In the genomic region with DNA sequence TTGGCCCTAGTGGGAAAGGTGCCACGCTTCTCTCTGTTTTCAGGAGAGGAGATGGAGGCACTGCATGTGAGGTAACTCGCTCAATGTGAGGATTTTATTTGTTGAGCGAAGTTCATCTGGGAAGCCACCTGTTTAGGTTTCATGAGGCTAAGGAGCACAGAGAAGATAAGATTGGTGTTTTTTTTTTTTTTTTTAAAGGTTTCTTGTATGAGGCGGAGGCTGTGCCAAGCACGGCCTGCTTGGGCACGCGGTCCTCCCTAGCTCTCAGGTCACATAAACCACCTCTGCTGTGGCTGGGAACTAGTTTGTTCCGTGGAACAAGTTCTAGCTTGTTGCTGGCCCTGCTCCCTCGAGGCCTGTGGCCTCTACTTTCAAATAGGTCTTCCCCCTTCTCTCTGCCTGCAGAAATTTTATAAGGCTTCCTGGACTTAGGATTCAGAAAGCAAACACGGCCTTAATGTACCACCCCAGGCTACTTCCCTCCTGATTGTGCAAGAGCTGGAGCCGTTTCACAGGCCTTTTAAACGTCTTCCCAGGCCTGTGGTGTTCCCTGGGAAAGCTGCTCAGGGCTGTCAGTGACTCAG, we compare ENCODE assay signal across 9 mouse cellular contexts. TPM values are rescaled to one million over a fixed set of nuclear protein-coding genes. Genes with fewer than 3 reads are reported as not detected.
DNase-seq lines count a peak whose midpoint lies in the region; ATAC-seq and TF ChIP-seq lines count a peak whose summit lies in the region.
"Had no signal": no experiment of that assay in that cellular context is flagged by ENCODE, and none has a peak within 500 bp of the region (broad histone marks: within the 10 kb centered on the region; RNA-seq: fewer than 3 reads in every experiment).

No protein-coding gene starts in this region.

- intact Hi-C loops in left cerebral cortex, postnatal 36 days (cut with DNase I), result no loop called here

- peak; percentile 20 for DNase-seq in thymus, adult 2 months
- DNase-seq in thymus, adult 18-20 months, result no peak
- DNase-seq in gonadal fat pad, adult 2 months (ENCODE audit: low read depth), result peak; percentile 99
- peak; percentile 59 for DNase-seq in yolk sac, embryonic 10.5 days (ENCODE audit: low spot score)
- no peak for DNase-seq in left cerebral cortex, postnatal 36 days (ENCODE audit: low spot score in 2 of 2)
- DNase-seq in cerebellum, postnatal 25 days, result no peak
- DNase-seq: adrenal gland, postnatal 36 days had no signal

- TF ChIP-seq CTCF in thymus, adult 2 months (IDR thresholded peaks at IDR 0.05; ENCODE audit: borderline replicate concordance, control insufficient read depth, extremely low read depth, insufficient read depth, low read length, poor library complexity), result no peak

- H3K4me2 ChIP-seq in liver, embryonic 12.5 days, result no peak overlapping the region
- H3K4me2 ChIP-seq: neural tube, embryonic 13.5 days had no signal

- no peak for TF ChIP-seq POLR2A in thymus, adult 2 months (IDR thresholded peaks at IDR 0.05; ENCODE audit: control insufficient read depth, extremely low read depth, insufficient read depth, low read length, poor library complexity)

- no peak overlapping the region for H3K9ac ChIP-seq in liver, embryonic 12.5 days
- H3K9ac ChIP-seq: neural tube, embryonic 13.5 days had no signal

- WGBS in thymus, adult 2 months, result 46% methylated on average over 12 of the region's 12 CpGs
- WGBS in liver, embryonic 12.5 days (ENCODE audit: insufficient replicate concordance), result 51% methylated on average over 12 of the region's 12 CpGs

- no peaks in the 10 kb centered on the region for H3K36me3 ChIP-seq in thymus, adult 2 months (ENCODE audit: control insufficient read depth, insufficient read depth, low read length)
- H3K36me3 ChIP-seq in liver, embryonic 12.5 days, result no peaks in the 10 kb centered on the region
- H3K36me3 ChIP-seq: neural tube, embryonic 13.5 days had no signal

- H3K4me1 ChIP-seq in thymus, adult 2 months (replicated peaks; ENCODE audit: control insufficient read depth, insufficient read depth, low read length), result peaks cover 65% of the 10 kb centered on the region
- peaks cover 65% of the 10 kb centered on the region for H3K4me1 ChIP-seq in liver, embryonic 12.5 days

- peak; percentile 52 for ATAC-seq in liver, embryonic 12.5 days

- H3K4me3 ChIP-seq in thymus, adult 2 months (ENCODE audit: control insufficient read depth, insufficient read depth, low read length), result no peak overlapping the region
- H3K4me3 ChIP-seq in liver, embryonic 12.5 days, result no peak overlapping the region
- H3K4me3 ChIP-seq: neural tube, embryonic 13.5 days had no signal

- H3K27ac ChIP-seq in thymus, adult 2 months (ENCODE audit: control insufficient read depth, insufficient read depth, low read length), result peak overlapping the region; percentile 96
- H3K27ac ChIP-seq in liver, embryonic 12.5 days, result peak overlapping the region; percentile 79
- H3K27ac ChIP-seq: neural tube, embryonic 13.5 days had no signal

- H3K9me3 ChIP-seq in liver, embryonic 12.5 days (replicated peaks), result no peaks in the 10 kb centered on the region
- H3K9me3 ChIP-seq: neural tube, embryonic 13.5 days had no signal

- H3K27me3 ChIP-seq in thymus, adult 2 months (ENCODE audit: control insufficient read depth, insufficient read depth, low read length), result no peaks in the 10 kb centered on the region
- no peaks in the 10 kb centered on the region for H3K27me3 ChIP-seq in liver, embryonic 12.5 days (replicated peaks)
- H3K27me3 ChIP-seq: neural tube, embryonic 13.5 days had no signal

RNA-seq across cellular contexts. Expression of gene Pdcd4, which starts 2.6 kb away (rescaled TPM):
- 18.2 and 19.6 TPM in 2 replicates for polyA plus RNA-seq in thymus, adult 2 months (2012; rRNA removed)
- 12.4 and 21.3 TPM in 2 replicates for polyA plus RNA-seq in gonadal fat pad, adult 2 months (2012; rRNA removed)
- polyA plus RNA-seq in liver, embryonic 12.5 days (2016; fragmentation: Nextera tagmentation; extraction: Ambion mirVana), result 24.2 and 24.4 TPM in 2 replicates
- total RNA-seq in left cerebral cortex, postnatal 36 days (2021), result 100 to 1,000 TPM in 1 of 2 experiments, 10 to 100 TPM in 1; 98.6 to 113 TPM

RNA-seq across cellular contexts. Expression of gene Shoc2, which starts 49.5 kb away (rescaled TPM):
- polyA plus RNA-seq in thymus, adult 2 months (2012; rRNA removed), result 14.9 and 18.6 TPM in 2 replicates
- polyA plus RNA-seq in gonadal fat pad, adult 2 months (2012; rRNA removed), result 17.9 and 20.4 TPM in 2 replicates
- polyA plus RNA-seq in liver, embryonic 12.5 days (2016; fragmentation: Nextera tagmentation; extraction: Ambion mirVana), result 26.4 and 27.1 TPM in 2 replicates
- total RNA-seq in left cerebral cortex, postnatal 36 days (2021), result 10 to 100 TPM; 48.4 to 53.3 TPM

RNA-seq across cellular contexts. Expression of gene Bbip1, which starts 49.8 kb away (rescaled TPM):
- polyA plus RNA-seq in thymus, adult 2 months (2012; rRNA removed), result 13.0 and 16.3 TPM in 2 replicates
- 8.5 and 10.0 TPM in 2 replicates for polyA plus RNA-seq in gonadal fat pad, adult 2 months (2012; rRNA removed)
- 64.0 and 65.8 TPM in 2 replicates for polyA plus RNA-seq in liver, embryonic 12.5 days (2016; fragmentation: Nextera tagmentation; extraction: Ambion mirVana)
- total RNA-seq in left cerebral cortex, postnatal 36 days (2021), result 10 to 100 TPM; 53.4 to 54.9 TPM

Comparison
In these comparisons a context has a peak if more than half of its experiments do, and no peak if none do; other contexts are left out.
1. DNase-seq: peak in thymus, adult 2 months (single experiment), gonadal fat pad, adult 2 months (single experiment) and yolk sac, embryonic 10.5 days (single experiment); none in thymus, adult 18-20 months (0 of 2), left cerebral cortex, postnatal 36 days (0 of 2) and cerebellum, postnatal 25 days (0 of 2).